Mouse (Mus musculus) forebrain, postnatal 0 days (tissue): Measurements from ENCODE around the gene Fbxo17. TPM values are rescaled to one million over a fixed set of nuclear protein-coding genes. Genes with fewer than 3 reads are reported as not detected.

Experiments used
- ATAC-seq: fragments of 200-750 bp; cut with Nextera tagmentation; 2 replicates; pipeline ENCODE4 v1.8.0; 2017; ENCODE audit warnings: mild to moderate bottlenecking, moderate library complexity
- DNase-seq: peaks from one replicate; pipeline ENCODE4 v3.0.0-alpha.2; 2015
- H3K27ac ChIP-seq: fragments of 300-500 bp; sonication (generic); 2 replicates; pipeline ENCODE4 v1.5.1; 2014; ENCODE audit warnings: low read depth, mild to moderate bottlenecking, antibody characterized with exemption, low read length, moderate library complexity, mixed read lengths
- H3K27me3 ChIP-seq: fragments of 300-500 bp; sonication (generic); 2 replicates; pipeline ENCODE4 v1.6.1; 2014; ENCODE audit warnings: mild to moderate bottlenecking, low read length, mixed read lengths; ENCODE audit not compliant: insufficient read depth
- H3K36me3 ChIP-seq: fragments of 300-500 bp; sonication (generic); 2 replicates; pipeline ENCODE4 v1.6.1; 2014; ENCODE audit warnings: mild to moderate bottlenecking, moderate library complexity; ENCODE audit not compliant: insufficient read depth
- H3K4me1 ChIP-seq: fragments of 300-500 bp; sonication (generic); 2 replicates; pipeline ENCODE4 v1.6.1; 2014; ENCODE audit warnings: antibody characterized with exemption; ENCODE audit not compliant: insufficient read depth
- H3K4me2 ChIP-seq: fragments of 300-500 bp; sonication (generic); 2 replicates; pipeline ENCODE4 v1.6.1; 2014; ENCODE audit warnings: low read depth, mild to moderate bottlenecking, moderate library complexity
- H3K4me3 ChIP-seq: fragments of 300-500 bp; sonication (generic); 2 replicates; pipeline ENCODE4 v1.5.1; 2014; ENCODE audit warnings: low read depth, low read length, mixed read lengths
- H3K9ac ChIP-seq: fragments of 300-500 bp; sonication (generic); 2 replicates; pipeline ENCODE4 v1.6.1; 2014; ENCODE audit warnings: mild to moderate bottlenecking
- H3K9me3 ChIP-seq: fragments of 300-500 bp; sonication (generic); 2 replicates; pipeline ENCODE4 v1.6.1; 2016; ENCODE audit warnings: low read length
- CTCF ChIP-seq: sonication (generic); IDR thresholded peaks from 2 replicates; pipeline ENCODE4 v1.5.1; 2016; ENCODE audit warnings: antibody characterized with exemption, control low read depth, low read depth
- WGBS: fragments of 180-500 bp; shearing (Covaris S2); extraction: QIAGEN DNeasy Blood & Tissue Kit; methylation state at CpG from one replicate; pipeline ENCODE4 v1.1.7; 2014; 5-methylcytosine and 5-hydroxymethylcytosine counted together
- polyA plus RNA-seq: library from polyadenylated mRNA; unstranded; fragments of >200 nt; fragmentation: Nextera tagmentation; extraction: Ambion mirVana; gene quantifications from 2 replicates; pipeline ENCODE4 v1.2.1, GENCODE M21; 2015
- total RNA-seq: library from RNA; depleted of rRNA; stranded (reverse); fragments of >200 nt; gene quantifications from 2 replicates; pipeline ENCODE4 v1.2.3, GENCODE M21; 2014

The Fbxo17 gene
- total and polyA plus RNA-seq, 2 experiments from 2014 or later, result 4.5 to 4.6 TPM

GRCm38 (mm10) chr7:28677624-28678023 is 39.0 kb upstream of the Fbxo17 start:
- H3K4me1 ChIP-seq, result no peaks in the 10 kb centered on the region
- H3K36me3 ChIP-seq, result no peaks in the 10 kb centered on the region
- no peaks in the 10 kb centered on the region for H3K27me3 ChIP-seq
- ATAC-seq (no peak), DNase-seq (no peak)
- no peak for TF ChIP-seq CTCF
- H3K9ac ChIP-seq, result no peak overlapping the region
- no peak overlapping the region for H3K4me3 ChIP-seq
- 90% methylated on average over 8 of the region's 8 CpGs for WGBS
- no peak overlapping the region for H3K27ac ChIP-seq
- H3K9me3 ChIP-seq, result no peaks in the 10 kb centered on the region
- no peak overlapping the region for H3K4me2 ChIP-seq

GRCm38 (mm10) chr7:28691075-28691474 is 25.5 kb upstream of the Fbxo17 start:
- H3K9ac ChIP-seq, result no peak overlapping the region
- no peak for ATAC-seq
- no peaks in the 10 kb centered on the region for H3K36me3 ChIP-seq
- H3K27me3 ChIP-seq, result no peaks in the 10 kb centered on the region
- DNase-seq, result no peak
- H3K9me3 ChIP-seq, result no peaks in the 10 kb centered on the region
- 78% methylated on average over 7 of the region's 7 CpGs for WGBS
- no peak overlapping the region for H3K4me3 ChIP-seq
- no peak overlapping the region for H3K4me2 ChIP-seq
- H3K4me1 ChIP-seq, result no peaks in the 10 kb centered on the region
- no peak for TF ChIP-seq CTCF
- H3K27ac ChIP-seq, result no peak overlapping the region

GRCm38 (mm10) chr7:28692545-28693320 is 23.9 kb upstream of the Fbxo17 start, which contains the start of gene Fbxo27:
Fbxo27 (plus strand) TSS chr7:28692849.
- H3K4me1 ChIP-seq, result no peaks in the 10 kb centered on the region
- WGBS, result 16% methylated on average over 30 of the region's 30 CpGs
- no peaks in the 10 kb centered on the region for H3K36me3 ChIP-seq
- H3K9ac ChIP-seq, result peak within 1 kb of the TSS; percentile 68
- H3K4me3 ChIP-seq, result peak within 1 kb of the TSS; percentile 62
- DNase-seq, result peak; percentile 55
- peak within 1 kb of the TSS; percentile 57; the same call in 1 of the 2 replicates for H3K27ac ChIP-seq
- no peak for TF ChIP-seq CTCF
- ATAC-seq, result peak; percentile 85
- H3K4me2 ChIP-seq, result peak within 1 kb of the TSS; percentile 83
- no peaks in the 10 kb centered on the region for H3K27me3 ChIP-seq
- H3K9me3 ChIP-seq, result no peaks in the 10 kb centered on the region

GRCm38 (mm10) chr7:28693321-28693966 is 23.2 kb upstream of the Fbxo17 start:
- no peaks in the 10 kb centered on the region for H3K36me3 ChIP-seq
- peak overlapping the region; percentile 57; the same call in 1 of the 2 replicates for H3K27ac ChIP-seq
- H3K9me3 ChIP-seq, result no peaks in the 10 kb centered on the region
- ATAC-seq (peak; percentile 82), DNase-seq (peak; percentile 77)
- under 1% methylated on average over 38 of the region's 38 CpGs for WGBS
- no peaks in the 10 kb centered on the region for H3K4me1 ChIP-seq
- peak overlapping the region; percentile 83 for H3K4me2 ChIP-seq
- H3K4me3 ChIP-seq, result peak overlapping the region; percentile 62
- peak; percentile 23; the same call in 1 of the 2 replicates for TF ChIP-seq CTCF
- peak overlapping the region; percentile 68 for H3K9ac ChIP-seq
- H3K27me3 ChIP-seq, result no peaks in the 10 kb centered on the region

- 7% methylated on average over 14 of the region's 14 CpGs for WGBS
- Histone ChIP-seq H3K9ac (no peak overlapping the region), H3K9me3 (no peaks in the 10 kb centered on the region), H3K4me3 (peak overlapping the region; percentile 62; the same call in 1 of the 2 replicates), H3K36me3 (no peaks in the 10 kb centered on the region), H3K4me2 (peak overlapping the region; percentile 83), H3K27ac (no peak overlapping the region), H3K27me3 (no peaks in the 10 kb centered on the region), H3K4me1 (no peaks in the 10 kb centered on the region)
- ATAC-seq (no peak), DNase-seq (no peak)
- TF ChIP-seq CTCF, result no peak
Measured at GRCm38 (mm10) chr7:28694423-28694822, 22.2 kb upstream of the Fbxo17 start.

GRCm38 (mm10) chr7:28694966-28695511 is 21.6 kb upstream of the Fbxo17 start:
- WGBS, result 46% methylated on average over 8 of the region's 8 CpGs
- Histone ChIP-seq H3K9ac (no peak overlapping the region), H3K27ac (no peak overlapping the region), H3K4me3 (no peak overlapping the region), H3K36me3 (no peaks in the 10 kb centered on the region), H3K4me2 (no peak overlapping the region), H3K4me1 (no peaks in the 10 kb centered on the region), H3K27me3 (no peaks in the 10 kb centered on the region), H3K9me3 (no peaks in the 10 kb centered on the region)
- DNase-seq, result no peak
- no peak for ATAC-seq
- TF ChIP-seq CTCF, result no peak

GRCm38 (mm10) chr7:28697277-28697676 is 19.3 kb upstream of the Fbxo17 start:
- H3K27me3 ChIP-seq, result no peaks in the 10 kb centered on the region
- no peaks in the 10 kb centered on the region for H3K9me3 ChIP-seq
- DNase-seq (no peak), ATAC-seq (no peak)
- no peak overlapping the region for H3K4me3 ChIP-seq
- H3K4me2 ChIP-seq, result no peak overlapping the region
- H3K27ac ChIP-seq, result no peak overlapping the region
- H3K9ac ChIP-seq, result no peak overlapping the region
- no peaks in the 10 kb centered on the region for H3K4me1 ChIP-seq
- no peaks in the 10 kb centered on the region for H3K36me3 ChIP-seq
- no peak for TF ChIP-seq CTCF
- WGBS, result 95% methylated on average over 11 of the region's 11 CpGs
